Mouse (Mus musculus): ENCODE data around the gene Aff1.

Aff1 gene

DNA sequence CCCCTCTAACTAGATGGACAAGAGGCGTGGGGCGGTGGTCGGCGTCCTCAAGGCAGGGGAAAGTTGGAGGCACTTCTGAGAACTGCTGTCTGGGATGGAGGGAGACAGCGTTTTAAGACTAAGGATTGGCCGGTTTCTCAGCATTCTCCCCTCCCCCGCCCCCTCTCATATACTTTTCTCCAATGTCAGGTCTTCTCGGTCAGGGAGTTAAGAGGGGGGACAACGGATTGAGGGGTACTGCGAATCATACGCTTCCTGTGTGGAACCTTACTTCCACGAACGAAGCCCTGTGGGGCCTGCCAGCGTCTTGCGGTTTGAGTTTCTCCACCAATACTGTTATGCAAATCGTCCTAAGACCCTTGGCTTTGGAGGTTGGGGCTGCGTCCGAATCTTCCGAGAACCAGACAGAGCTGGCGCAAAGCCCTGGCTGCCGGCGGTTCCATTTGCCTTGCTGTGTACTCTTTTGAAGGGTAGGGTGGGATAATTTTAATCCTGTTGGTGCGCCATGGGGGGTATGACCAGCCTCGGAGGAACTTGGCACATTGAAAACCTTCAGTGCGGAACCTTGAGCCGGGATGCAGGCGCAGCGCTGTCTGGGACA, 967 bp downstream of the Aff1 start:
- peak; percentile 12 for DNase-seq (ENCODE audit: low read depth, low spot score)

DNA sequence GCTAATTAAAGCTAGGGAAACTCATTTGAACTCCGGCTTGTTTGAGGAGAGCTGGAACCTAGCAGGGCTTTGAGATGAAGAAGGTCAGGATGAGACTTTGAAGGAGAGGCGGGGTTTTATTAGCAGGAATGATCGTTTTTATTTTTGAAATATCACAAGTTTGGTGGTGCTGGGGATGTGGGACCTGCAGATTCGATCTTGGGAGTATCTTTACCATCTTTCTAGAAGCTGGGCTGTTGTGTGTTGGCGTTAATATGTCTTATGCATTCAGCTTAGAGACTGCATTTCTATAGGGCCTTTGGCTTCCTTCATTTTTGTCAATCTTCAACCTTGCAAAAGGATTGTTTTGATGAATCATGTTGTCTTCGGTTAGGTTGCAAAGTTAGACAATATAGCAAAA, 1.9 kb downstream of the Aff1 start:
- no peak for DNase-seq (ENCODE audit: low read depth, low spot score)

DNA sequence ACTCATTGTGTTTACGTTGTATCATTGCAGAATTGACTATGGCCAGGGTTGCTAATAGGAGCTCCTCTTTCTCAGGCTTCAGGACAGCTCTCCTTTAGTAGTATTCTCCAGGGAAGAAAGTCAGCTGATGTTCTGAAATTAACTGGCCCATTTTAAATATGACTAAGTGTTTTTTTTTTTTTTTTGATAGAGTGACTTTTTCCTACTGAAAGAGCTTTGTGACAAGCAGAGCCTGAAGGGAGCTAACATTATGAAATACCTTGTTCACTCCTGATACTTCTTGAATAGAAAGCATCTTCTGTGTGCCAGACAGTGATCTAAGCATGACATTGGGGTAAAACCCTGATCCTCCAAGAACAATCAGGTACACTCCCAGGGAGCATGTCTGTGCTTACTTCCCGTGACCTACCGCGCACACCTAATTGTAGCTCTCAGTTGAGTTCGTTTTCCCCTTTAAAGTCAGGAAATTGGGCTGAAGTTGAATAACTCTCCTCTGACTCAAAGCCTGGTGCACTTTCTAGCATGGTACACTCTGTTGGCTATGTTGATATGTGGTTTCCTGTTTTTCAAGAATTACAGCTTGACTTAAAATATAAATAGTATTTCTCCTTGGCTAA, 5.8 kb downstream of the Aff1 start:
- DNase-seq (ENCODE audit: low read depth, low spot score): no peak

DNA sequence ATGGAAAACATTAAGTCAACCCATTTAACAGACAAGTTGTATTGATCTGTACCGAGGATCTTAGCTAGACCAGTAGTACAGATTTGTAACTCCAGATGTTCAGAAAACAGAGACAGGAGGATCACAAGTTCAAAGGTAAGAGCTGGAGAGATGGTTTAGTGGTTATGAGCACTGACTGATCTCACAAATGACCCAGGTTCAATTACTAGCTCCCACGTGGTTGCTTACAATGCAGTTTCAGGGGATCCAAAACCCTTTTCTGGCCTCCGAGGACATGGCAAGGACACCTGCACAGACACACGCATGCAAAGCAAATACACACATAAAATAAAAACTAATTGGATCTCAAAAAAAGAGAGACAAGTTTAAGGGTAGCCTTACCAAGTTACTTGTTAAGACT, 6.4 kb downstream of the Aff1 start:
- no peak for DNase-seq (ENCODE audit: low read depth, low spot score)

DNA sequence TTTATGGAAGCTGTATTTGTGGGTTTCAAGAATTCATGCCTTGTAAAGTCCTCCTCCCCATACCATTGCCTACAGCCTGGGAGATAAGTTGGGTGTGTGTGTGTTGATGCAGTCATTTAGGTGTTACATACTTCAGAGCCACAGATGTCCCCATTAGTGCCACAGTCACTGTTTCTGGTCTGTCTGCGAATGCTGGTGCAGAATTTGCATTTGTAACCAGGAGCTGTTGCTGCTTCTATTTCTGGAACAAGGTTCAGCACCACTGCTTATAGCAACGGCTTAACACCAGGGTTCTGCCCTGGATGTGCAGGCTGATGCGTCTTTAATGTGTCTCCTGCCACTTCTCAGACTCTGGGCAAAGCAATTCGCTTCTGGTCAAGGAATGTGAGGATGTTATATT, 7.4 kb downstream of the Aff1 start:
- no peak for DNase-seq (ENCODE audit: low read depth, low spot score)

DNA sequence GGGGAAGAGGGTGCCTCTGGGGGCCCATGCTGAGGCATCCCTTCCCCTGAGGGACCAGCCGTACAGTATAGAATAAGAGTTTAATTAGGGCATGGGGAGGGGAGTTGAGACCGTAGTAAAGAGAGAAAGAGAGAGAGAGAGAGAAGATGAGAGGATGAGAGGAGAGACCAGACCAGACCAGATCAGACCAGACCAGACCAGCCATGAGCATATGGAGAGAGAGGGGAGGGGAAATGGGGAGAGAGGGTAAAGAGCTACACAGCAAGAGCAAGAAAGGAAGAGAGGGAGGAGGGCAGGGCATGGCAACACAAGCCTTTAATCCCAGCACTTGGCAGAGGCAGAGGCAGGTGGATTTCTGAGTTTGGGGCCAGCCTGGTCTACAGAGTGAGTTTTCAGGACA, 8.5 kb downstream of the Aff1 start:
- DNase-seq (ENCODE audit: low read depth, low spot score): no peak

DNA sequence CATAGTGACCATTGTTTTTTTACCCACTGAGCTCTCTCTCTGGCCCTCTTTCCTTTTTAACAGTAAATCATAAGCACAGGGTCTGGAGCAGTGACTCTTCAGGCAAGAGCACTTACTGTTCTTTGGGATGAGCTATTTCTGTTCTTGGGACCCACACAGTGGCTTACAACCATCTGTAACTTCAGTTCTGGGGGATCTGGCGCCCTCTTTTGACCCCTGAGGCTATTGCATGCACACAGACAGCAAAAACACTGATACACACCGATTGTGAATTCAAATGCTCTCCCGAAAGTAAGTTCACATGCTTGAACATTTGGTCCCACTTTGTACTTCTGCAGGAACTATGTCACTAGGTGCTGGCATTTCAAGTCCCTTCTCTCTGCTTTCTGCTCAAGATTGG, 9.3 kb downstream of the Aff1 start:
- DNase-seq (ENCODE audit: low read depth, low spot score): no peak

DNA sequence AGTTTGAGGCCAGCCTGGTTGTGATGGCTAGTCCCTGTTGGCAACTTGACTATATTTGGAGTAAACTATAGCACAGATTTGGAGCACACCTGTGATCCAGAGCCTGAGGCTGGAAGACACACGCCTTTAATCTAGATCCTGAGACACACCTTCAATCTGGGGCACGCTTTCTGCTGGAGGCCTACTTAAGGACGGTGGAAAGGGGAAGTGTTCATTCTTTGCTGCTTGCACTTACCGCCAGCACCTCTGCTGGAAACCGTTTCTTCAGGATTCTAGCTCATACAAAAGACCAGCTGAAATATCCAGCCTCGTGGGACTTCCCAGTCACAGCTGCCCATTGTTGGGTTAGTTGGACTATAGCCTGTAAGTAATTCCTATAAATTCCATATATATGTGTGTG, 10.4 kb downstream of the Aff1 start:
- no peak for DNase-seq (ENCODE audit: low read depth, low spot score)

DNA sequence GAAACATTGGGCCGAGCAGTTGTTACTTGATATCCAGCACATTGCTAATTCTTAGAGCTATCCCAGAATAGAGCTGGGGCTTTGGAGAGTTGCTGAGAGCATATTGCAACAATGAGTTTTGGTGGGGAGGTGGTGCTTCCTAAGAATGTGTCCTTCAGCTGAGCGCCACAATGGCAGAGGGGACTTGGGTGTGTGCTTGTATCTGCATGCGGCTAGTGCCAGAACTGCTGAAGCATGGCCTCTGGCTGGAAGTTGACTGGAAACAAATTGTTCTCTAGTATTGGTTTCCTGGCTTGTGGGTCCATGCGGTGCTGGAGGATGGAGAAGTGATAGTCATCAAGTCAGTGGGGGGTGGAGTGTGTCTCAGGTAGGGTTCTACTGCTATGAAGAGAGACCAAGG, 13.2 kb downstream of the Aff1 start:
- DNase-seq (ENCODE audit: low read depth, low spot score): no peak

DNA sequence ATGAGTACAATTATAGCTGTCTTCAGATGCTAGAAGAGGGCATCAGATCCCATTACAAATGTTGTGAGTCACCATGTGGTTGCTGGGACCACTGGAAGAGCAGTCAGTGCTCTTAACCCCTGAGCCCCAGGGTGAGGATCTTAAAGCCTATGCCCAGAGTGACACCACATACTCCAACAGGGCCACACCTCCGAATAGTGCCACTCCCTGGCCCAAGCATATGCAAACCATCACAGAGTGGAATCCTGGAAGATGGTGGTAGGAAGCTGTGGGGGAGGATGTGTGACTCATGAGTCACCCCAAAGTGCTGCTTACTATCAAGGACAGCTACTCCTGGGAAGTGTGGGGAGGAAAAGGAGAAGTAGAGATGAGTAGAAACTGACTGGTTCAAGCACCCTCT, 13.7 kb downstream of the Aff1 start:
- DNase-seq (ENCODE audit: low read depth, low spot score): no peak

DNA sequence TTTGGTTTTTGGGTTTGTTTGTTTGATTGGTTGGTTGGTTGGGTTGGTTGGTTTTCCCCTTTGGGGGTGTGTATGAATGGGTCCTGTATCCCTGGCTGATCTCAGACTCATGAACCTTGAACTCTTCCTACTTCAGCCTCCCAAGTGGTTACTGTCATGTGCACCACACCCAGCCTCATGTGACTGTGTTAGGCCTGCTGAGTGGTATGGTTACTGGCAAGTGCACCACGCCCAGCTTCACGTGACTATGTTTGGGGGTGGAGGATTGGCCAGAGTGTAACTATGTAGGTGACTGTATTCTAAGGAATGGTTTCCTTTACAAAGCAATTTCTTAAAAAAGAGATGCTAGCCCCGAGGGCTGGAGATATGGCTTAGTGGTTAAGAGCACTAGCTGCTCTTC, 16.9 kb downstream of the Aff1 start:
- DNase-seq (ENCODE audit: low read depth, low spot score): no peak

DNA sequence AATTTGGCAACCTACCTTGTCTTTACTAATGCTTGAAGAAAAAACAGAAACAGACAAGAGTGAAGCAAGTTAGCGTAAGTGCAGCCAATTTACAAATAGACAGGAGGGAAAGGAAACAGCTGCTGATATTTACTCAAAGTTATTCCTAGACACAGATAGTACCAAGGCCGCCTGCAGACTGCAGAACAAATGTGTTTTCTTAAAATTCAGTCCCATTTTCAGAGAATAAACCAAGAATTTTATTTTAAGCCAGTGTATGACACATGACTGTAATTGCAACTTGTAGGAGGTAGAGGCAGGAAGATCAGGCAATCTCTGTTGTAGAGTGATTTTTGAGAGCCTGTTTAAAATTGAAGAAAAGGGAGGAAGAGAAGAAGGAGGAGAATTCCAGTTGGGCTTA, 19.7 kb downstream of the Aff1 start:
- no peak for DNase-seq (ENCODE audit: low read depth, low spot score)

DNA sequence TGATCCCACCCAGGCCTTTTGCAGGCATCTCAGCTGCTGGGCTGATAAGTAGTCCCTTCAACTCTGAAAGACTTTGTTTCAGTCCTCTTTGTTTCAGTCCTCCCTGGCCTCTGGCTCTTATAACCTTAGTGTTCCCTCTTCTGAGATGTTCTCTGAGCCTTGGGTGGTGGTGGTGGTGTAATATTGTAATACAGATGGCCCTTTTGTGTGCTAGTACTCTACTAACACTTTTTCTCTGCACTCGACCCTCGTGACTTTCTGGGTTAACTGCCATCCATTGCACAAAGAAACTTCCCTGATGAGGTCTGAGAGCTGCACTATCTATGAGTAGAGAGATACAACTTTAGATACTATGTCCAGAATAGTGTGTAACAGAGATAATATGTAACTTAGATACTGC, 21.2 kb downstream of the Aff1 start:
- DNase-seq (ENCODE audit: low read depth, low spot score): no peak

DNA sequence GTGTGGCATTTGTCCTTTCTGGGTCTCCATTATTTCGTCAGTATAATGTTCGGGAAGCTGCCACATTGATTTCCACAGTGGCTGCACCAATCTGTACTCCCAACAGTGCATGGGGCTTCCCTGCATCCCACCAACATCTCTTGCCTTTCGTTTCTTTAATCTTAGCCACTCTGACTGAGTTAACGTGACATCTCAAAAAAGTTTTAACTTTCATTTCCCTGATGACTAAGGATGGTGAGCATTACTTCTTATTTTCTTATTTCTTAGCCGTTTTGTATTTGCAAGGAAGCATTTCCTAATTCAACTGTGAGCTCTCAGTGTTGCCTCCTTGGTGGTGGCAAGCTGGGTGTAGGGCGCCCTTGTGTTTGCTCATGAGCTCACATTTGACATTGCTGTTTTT, 22.8 kb downstream of the Aff1 start:
- no peak for DNase-seq (ENCODE audit: low read depth, low spot score)

DNA sequence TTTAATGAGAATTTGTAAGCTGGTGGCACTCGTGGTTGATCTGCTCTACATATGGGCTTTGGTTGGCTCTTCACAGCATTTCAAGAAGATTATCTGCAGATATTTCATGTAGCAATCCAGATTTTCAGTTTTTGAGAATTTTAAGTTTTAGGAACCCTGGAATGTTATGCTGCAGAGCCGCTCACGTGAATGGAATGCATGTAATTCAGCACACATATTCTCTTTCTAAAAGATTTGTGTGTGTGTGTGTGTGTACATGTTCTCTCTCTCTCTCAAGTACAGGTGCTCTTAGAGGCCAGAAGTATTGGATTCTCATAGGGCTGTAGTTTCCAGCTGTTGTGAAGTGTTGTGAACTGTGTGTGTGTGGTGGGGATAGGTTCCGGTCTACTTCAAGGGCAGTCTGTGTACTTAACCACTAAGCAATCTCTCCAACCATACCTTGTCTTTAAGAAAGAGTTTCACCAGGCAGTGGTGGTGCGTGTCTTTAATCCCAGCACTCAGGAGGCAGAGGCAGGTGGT, 24.7 kb downstream of the Aff1 start:
- DNase-seq (ENCODE audit: low read depth, low spot score): no peak

DNA sequence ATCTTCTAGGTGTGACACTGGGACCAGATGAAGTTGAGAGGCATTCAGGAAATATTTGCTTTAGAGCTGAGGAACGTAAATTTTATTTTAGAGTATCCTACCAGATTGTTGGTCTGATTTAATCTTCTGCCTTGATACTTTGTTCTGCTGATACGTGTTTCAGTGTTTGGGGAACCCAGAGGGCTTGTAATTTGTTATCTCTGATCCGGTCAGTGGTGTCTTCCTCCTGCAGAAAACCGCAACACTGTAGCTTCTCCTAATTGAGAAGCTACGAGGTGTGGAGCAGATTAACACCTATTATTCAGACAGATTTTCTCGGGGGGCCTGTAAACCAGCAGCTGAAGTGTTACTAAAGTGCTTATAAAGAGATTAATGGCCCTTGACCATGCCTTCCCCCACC, 27.0 kb downstream of the Aff1 start:
- no peak for DNase-seq (ENCODE audit: low read depth, low spot score)

DNA sequence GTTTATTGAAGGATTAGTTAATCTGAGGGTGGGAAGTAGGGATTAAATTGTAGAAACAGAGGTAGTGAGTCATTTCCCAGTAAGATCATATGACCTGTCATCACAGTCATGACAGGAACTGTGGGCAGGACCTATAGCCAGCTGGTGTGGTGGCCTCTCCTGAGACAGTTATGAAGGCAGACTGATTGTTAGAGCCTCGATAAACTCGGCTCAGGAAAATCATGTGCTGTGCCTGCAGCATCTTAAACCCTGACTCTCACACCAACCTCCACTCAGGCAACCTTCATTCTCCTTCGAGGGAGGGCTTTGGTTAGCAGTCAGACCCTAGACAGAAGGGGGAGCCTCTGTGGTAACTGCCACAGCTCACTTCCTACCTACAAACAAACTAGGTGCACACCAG, 27.7 kb downstream of the Aff1 start:
- no peak for DNase-seq (ENCODE audit: low read depth, low spot score)

DNA sequence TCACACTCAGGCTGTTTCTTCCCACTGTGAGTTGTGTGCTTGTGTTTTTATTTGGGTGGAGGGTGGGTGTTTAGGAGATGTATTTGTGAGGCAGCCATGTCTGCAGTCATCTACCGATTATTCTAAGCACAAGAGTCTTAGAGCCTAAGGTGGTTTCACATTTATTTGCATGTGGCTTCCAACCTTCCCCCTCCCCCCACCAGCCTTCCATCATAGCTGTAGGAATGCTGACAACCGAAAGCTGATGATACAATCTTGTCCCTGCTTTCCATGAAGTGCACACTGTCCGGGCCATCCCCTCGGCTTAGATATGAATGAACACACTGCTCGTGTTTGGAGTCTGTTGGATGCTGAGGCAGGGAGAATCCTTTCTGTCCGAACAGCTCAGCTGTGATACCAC, 28.8 kb downstream of the Aff1 start:
- DNase-seq (ENCODE audit: low read depth, low spot score): no peak

DNA sequence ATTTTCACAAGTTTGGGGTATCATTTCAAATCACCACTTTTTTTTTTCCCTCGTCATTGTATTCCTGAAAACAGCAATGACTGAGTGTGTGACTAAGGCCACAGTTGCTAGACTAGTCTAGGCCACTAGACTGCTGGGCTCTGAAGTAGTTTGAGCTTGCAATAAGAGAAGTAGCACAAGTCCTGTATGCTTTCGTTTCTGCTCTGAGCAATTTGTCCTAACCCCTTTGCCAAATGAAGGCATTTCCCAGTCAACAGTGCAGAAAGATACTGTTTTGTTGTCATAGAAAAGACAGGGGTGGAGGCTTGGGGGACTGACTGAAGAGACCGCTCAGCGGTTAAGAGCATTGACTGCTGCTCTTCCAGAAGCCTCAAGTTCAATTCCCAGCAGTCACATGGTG, 29.3 kb downstream of the Aff1 start:
- DNase-seq (ENCODE audit: low read depth, low spot score): no peak

DNA sequence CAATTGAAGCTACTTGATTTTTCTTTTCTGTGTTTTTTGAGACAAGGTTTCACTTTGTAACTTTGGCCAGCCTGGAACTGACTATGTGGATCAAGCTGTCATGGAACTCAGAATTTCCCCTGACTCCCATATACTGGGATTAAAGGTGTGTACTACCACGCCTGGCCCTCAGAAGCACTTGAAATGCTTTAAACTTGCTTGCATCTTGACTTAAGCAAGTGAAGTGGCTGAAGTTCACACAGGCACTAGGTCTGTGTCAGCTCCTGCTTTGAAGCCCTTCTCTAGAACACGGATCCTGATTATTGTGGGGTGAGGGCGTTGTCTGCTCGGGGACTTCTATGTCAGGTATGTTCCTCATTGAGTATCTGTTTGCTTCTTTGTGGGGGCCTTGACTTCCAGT, 30.5 kb downstream of the Aff1 start:
- no peak for DNase-seq (ENCODE audit: low read depth, low spot score)

DNA sequence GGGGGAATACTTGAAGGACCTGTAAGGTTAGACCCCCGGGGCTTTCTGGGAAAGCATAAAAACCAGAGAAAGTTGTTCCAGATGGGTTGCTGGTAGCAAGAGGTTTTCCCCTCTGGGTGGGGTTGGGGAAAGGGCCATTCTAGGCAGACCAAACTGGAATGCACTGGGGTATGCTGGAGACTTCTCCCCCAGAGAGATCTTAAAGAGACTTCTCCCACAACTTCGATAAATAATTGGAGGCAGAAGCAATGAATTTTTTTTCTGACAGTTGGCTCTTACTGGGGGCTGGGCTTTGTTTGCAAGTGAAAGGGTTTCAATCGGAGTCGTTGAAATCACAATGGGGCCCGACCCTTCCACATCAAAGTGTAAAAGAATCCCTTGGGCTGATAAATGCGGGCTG, 32.2 kb downstream of the Aff1 start:
- peak; percentile 51 for DNase-seq (ENCODE audit: low read depth, low spot score)

DNA sequence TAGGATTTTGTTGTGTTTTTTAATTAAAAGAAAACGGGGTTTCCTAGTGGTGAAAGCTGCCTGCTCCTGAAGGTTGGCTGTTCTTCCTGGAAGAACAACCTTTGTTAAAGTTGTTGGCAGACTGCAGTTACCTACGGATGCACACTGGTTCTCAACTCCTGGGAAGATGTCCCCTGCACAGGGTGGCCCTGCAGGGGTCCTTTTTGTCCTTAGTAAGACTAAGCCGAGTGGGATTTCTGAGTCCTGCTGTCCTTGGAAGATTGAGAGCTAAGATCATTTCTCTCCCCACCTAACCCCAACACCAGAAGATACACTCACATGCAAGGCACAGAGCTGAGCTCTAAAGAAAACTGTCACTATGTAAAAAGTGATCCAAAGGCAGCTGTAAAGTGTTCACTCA, 32.6 kb downstream of the Aff1 start:
- no peak for DNase-seq (ENCODE audit: low read depth, low spot score)

DNA sequence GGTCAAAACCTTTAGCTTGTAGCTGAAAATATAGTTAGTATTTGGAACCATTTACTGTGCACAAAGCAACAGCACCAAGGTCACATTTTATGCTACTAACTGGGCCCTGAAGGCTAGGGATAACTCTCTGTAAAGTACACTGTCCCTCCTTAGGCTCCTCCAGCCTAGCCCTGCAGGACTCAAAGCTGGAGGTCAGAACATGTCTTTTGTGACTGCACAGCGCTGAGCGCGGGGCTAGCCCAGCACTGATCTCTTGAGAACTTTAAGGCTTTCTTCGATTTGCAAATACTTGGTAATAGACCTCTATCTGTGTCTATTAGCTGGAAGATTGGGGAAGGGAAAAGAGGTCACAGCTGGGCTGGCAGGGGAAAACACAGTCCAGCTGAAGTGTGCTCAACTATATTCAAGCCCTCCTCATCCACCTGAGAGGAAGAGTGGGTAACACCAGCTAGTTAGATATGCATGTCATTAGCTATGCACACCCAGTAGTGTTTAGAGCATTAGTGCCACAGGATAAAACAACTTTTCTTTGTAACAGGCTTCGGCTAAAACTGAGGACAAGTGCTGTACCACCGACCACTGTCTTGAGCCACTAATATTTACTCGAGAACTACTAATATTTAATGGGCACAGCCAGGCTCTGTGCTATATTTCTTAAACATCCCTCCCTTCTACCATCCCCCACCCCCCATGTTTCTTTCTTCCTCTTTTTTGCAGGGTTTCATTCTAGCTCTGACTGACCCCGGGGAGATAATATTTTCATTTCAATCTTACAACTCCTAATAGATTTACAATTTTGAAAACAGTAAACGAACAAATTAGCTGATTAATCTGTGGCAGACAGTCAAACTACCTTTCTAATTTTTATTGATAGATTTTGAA, 33.3 kb downstream of the Aff1 start:
- no peak for DNase-seq (ENCODE audit: low read depth, low spot score)

Measured in forelimb bud, embryonic 11.5 days (tissue).